Mouse (Mus musculus) forelimb bud, embryonic 11.5 days (tissue): Measurements from ENCODE around the gene Acin1.

Experiments
- DNase-seq: peaks from one replicate; pipeline ENCODE4 v3.0.0-alpha.2; 2012; ENCODE audit warnings: low read depth, low spot score

Acin1 gene

GRCm38 (mm10) chr14:54698733-54699132, 12.0 kb upstream of the Acin1 start, which contains the start of gene Gm29776:
Gm29776 (minus strand) TSS chr14:54698833.
- no peak for DNase-seq

GRCm38 (mm10) chr14:54696752-54697151, 10.0 kb upstream of the Acin1 start:
- no peak for DNase-seq

GRCm38 (mm10) chr14:54695042-54695441, 8.3 kb upstream of the Acin1 start:
- no peak for DNase-seq

GRCm38 (mm10) chr14:54687251-54687650, 520 bp upstream of the Acin1 start:
- DNase-seq = no peak

- DNase-seq = peak; percentile 90
Measured at GRCm38 (mm10) chr14:54686063-54686521, 639 bp downstream of the Acin1 start, which contains the start of gene 1700123O20Rik. 1700123O20Rik (plus strand) TSS chr14:54686216.

- no peak for DNase-seq
Measured at GRCm38 (mm10) chr14:54685471-54685870, 1.3 kb downstream of the Acin1 start.

GRCm38 (mm10) chr14:54682396-54682795, 4.3 kb downstream of the Acin1 start:
- no peak for DNase-seq

GRCm38 (mm10) chr14:54678657-54679304, 8.0 kb downstream of the Acin1 start:
- no peak for DNase-seq

GRCm38 (mm10) chr14:54676290-54676689, 10.4 kb downstream of the Acin1 start:
- DNase-seq = no peak

- DNase-seq = no peak
Measured at GRCm38 (mm10) chr14:54674317-54674716, 12.4 kb downstream of the Acin1 start.

GRCm38 (mm10) chr14:54669381-54669780, 17.4 kb downstream of the Acin1 start:
- DNase-seq = no peak

- DNase-seq = no peak
Measured at GRCm38 (mm10) chr14:54664477-54665222, 22.1 kb downstream of the Acin1 start.

GRCm38 (mm10) chr14:54660009-54660408, 26.7 kb downstream of the Acin1 start:
- DNase-seq = peak; percentile 65

- peak; percentile 87 for DNase-seq
Measured at GRCm38 (mm10) chr14:54653496-54653895, 33.2 kb downstream of the Acin1 start.

GRCm38 (mm10) chr14:54652787-54653186, 33.9 kb downstream of the Acin1 start:
- no peak for DNase-seq

- no peak for DNase-seq
Measured at GRCm38 (mm10) chr14:54651556-54651955, 35.2 kb downstream of the Acin1 start.

- DNase-seq = peak; percentile 95
Measured at GRCm38 (mm10) chr14:54650621-54651454, 35.9 kb downstream of the Acin1 start.

GRCm38 (mm10) chr14:54647900-54648299, 38.8 kb downstream of the Acin1 start:
- no peak for DNase-seq

- no peak for DNase-seq
Measured at GRCm38 (mm10) chr14:54646898-54647636, 39.7 kb downstream of the Acin1 start.

GRCm38 (mm10) chr14:54646455-54646854, 40.3 kb downstream of the Acin1 start:
- no peak for DNase-seq

GRCm38 (mm10) chr14:54644294-54644693, 42.4 kb downstream of the Acin1 start:
- DNase-seq = no peak
